Mouse (Mus musculus): Measurements from ENCODE around the gene Csrnp3.

DNA sequence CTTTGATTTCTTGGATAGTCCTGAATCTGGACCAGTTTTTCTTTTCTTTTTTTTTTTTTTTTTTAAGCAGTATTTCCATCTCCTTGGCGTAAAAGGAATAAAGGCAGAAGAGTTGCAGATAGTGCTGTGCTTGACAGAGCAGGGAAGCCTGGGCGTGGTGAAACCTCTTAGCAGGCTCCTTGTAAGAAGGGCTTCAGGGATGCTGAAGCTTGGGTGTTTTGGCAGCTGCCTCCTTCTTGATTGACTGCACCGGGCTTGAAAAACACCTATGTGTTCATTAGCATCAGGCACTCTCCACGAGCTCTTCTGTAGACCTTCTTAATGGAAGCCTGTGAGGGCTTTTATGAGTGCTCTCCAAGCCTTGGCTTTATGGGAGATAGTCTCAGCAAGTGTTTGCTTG lies 117.9 kb downstream of the Csrnp3 start:
- TF ChIP-seq TCF12 (IDR thresholded peaks at IDR 0.05; ENCODE audit: low read depth, low read length) (no peak), UBTF (IDR thresholded peaks at IDR 0.05; ENCODE audit: borderline replicate concordance, insufficient read depth, low read depth, low read length) (no peak), POLR2A (IDR thresholded peaks at IDR 0.05; ENCODE audit: control insufficient read depth in 1 of 2, insufficient read depth in 1 of 2, low read depth in 1 of 2, low read length in 2 of 2, poor library complexity in 1 of 2) (no peak), POLR2AphosphoS2 (IDR thresholded peaks at IDR 0.05; ENCODE audit: low read length) (no peak), CTCF (IDR thresholded peaks at IDR 0.05 in 2 of 3, conservative IDR thresholded peaks at IDR 0.05 in 1 of 3; ENCODE audit: control insufficient read depth in 1 of 3, insufficient read depth in 1 of 3, low read depth in 2 of 3, low read length in 3 of 3, poor library complexity in 1 of 3, severe bottlenecking in 1 of 3) (no peak), MAX (IDR thresholded peaks at IDR 0.05; ENCODE audit: low read length) (no peak), ZNF384 (IDR thresholded peaks at IDR 0.05; ENCODE audit: low read depth, low read length) (no peak), HCFC1 (IDR thresholded peaks at IDR 0.05; ENCODE audit: low read depth, low read length) (no peak), RCOR1 (IDR thresholded peaks at IDR 0.05; ENCODE audit: low read depth, low read length) (no peak), MYC (IDR thresholded peaks at IDR 0.05; ENCODE audit: low read depth, low read length) (no peak), MAFK (IDR thresholded peaks at IDR 0.05; ENCODE audit: borderline replicate concordance, low read depth, low read length) (no peak), ELF1 (IDR thresholded peaks at IDR 0.05; ENCODE audit: low read depth, low read length) (no peak)
